Mouse (Mus musculus) R1 (cell line): ENCODE data around the gene 2900092C05Rik.

Experiments used
- DNase-seq: peaks from one replicate; pipeline ENCODE4 v3.0.0-alpha.2; 2018; ENCODE audit warnings: low read depth, low spot score

2900092C05Rik gene

DNA sequence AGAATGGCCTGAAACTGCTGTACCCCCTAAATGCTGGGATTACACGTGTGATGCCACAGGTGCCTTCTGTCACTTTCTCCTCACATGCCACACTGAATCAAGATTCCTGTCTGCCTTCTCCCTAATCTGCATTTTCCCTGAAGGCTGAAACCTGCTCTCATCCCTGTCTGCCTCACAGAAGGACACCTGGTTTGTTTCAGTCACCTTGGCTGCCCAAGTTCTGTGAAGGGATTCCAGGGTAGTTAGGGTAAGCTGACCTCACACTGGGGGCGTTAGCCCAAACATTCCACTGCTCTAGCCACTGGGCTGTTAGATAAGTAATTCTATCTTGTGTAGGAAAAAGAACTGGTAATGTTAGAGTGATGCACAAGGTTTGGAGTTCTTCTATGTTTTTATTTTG lies at the start of gene 2900092C05Rik:
Gene 2900092C05Rik (plus strand): TSS at position 301 of the 400 bp plus-strand sequence.
- DNase-seq, result no peak

DNA sequence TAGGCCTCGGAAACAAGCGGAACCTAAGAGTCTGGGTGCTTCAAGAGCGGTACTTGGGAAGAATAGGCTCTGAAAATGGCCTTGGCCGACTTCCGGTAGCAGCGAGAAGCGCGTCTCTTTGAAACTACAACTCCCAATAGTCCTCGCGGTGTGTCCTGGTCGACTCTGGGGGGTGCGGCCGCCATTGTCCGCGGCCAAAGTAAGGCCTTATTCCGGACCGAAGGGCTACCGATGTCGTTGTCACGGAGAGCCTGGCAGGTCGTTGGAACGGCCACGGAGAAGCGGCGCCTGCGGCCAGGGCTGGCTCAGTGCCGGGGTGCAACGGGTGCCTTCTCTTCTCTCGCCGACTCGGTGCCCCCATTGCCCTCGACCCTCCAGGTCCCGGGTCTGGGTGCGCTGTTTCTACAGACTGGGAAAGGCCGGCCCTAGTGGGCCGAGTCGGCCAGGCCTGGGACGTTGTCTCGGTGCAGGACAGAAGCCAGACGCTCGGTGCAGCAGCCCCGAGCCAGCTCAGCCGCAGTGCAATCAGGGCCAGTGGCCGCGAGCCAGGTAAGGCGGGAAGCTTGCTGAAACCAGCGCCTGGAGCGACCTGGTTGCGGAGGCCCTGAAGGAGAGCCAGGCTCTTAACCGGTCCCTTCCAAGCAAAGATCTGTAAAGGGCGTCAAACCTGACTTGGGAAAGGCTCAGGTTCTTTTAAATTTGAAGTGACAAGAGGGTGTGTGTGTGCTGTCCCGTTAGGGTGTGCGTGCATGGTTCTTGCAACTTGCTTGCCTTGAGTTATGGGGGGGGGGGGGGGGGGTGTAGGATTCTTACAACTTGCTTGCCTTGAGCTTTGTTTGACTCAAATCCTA lies 33.9 kb upstream of the 2900092C05Rik start, which contains the start of gene Zfp606:
Gene Zfp606 (plus strand): TSS at position 136 of the 851 bp plus-strand sequence.
- peak; percentile 95 for DNase-seq

DNA sequence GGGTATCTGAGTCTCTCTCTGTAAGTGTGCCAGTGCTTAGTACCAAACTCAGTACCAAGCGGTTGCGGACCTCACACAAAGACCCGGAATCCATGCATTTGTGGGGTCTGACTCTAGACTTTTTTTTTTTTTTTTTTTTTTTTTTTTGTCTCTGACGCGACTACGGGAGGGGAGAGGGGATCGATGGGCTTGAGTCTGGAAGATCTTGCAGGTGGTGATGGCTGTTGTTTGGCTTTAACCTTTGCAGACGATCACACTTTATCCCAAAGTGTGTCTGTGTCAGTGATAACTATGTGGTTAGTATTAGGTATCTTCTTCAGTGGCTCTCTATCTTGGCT lies 33.3 kb upstream of the 2900092C05Rik start:
- peak; percentile 30 for DNase-seq

DNA sequence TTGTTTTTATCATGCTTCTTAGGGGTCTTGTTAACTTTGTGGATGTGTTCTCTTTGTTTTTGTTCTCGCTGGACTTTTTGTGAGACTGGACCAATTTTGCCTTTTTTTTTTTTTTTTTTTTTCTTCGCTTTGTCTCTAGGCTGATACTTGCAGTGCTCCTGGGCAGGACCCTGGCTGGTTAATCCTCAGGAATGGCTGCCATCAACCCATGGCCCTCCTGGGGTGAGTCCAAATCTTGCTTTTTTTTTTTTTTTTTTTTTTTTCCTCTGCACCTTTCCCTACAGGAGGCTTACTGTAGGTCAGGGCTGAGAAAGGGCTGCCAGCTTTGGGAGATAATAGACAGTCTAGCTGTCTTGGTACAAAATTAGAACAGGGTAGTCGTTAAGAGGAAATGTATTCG lies 32.8 kb upstream of the 2900092C05Rik start:
- peak; percentile 21 for DNase-seq

DNA sequence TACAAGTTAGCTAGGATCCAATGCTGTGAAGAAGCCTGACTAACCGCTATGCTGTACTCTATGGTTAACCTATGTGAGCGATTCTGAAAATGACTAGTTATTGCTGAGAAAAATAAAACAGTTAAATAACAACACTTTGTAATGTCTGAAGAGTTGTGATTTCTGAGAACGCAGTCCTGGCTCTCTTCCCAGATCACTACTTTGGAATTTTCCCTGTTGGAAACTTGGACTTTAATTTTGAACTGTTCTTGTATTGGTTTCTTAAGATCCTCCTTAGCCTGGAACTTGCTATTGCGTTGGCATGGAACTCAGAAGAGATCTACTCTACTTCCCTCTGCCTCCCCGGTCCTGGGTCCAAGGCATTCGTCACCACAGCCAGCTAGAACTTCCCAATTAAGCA lies 28.5 kb upstream of the 2900092C05Rik start:
- DNase-seq, result no peak

DNA sequence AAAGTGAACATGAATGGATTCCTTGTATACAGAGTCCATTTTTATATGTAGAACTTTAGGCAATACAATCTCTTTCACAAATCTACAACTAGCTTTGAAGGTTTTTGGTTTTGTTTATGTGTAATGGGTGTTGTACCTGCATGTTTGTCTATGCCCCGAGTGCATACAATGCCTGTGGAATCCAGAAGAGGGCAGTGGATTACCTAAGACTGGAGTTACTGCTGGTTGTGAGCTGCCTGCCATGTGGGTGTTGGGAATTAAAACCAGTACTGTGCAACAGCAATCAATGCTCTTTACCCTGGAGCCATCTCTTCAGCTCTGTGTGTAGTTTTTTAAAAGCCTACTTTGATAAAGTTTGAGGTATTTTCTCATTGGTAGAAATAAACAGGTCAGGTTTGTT lies 26.4 kb upstream of the 2900092C05Rik start:
- peak; percentile 53 for DNase-seq

DNA sequence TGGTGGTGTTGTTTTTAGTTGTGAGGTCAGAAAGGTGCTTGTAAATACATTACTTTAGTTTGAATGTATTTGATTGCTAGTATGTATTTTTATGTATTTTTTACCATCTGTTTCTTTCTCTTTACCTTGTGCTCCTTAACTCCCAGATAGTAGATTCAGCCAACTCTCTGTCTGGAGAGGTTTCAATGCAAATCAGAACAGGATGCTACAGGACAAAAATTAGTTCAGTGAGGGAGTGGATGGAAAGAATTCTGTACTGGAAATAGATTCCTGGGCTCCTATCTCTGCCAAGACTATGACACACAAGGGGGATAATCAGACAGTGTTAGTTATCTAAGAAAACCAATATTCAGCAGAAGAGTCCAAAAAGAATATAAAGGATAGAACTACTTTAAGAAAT lies 25.6 kb upstream of the 2900092C05Rik start:
- DNase-seq, result no peak

DNA sequence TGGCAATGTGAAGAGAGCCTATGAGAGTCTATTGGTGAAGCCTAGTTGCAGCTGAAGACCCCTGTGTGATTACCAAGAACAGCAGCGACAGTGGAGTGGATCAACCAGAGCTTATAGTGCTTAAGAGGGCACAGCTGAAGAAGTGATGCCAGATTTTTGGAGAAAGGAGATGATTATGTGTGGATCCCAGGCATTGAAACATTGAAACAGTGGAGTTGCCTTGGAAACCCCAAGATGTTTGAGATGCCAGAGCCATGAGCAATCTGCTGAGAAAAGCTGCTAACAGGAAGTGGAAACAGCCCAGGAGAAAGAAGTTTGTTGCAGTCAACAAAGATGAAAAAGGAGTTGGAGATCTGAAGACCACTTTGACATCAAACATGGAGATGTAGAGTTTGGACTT lies 1.4 kb upstream of the 2900092C05Rik start:
- no peak for DNase-seq
